ENCODE assay signal across 26 mouse cellular contexts in the genomic region with DNA sequence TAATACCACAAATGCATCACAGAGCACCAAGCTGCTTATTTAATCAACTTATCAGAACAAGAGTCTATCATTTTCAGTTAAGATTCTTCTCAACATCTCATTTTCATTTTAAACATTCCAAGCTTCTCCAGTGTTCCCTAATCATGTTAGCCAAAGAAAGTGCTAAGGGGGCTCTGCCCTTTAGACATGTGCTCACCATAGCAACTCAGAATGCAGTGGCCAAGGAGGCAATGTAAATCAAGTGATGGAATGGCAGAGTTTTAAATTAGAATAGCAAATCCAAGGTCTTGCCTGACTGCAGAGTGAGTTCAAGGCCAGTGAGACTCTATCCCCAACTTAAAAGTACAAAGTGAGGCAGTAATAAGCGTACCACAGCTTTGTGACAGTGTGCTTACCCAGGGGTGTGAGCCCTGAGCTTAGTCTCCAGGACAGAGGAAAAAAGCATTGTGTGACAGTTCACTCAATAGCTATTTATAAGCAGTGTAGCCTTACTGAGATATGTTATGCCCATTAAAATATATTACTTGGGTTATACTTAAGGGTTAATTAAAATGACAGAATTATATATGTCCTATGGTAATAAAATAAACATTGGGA. TPM values are rescaled to one million over a fixed set of nuclear protein-coding genes. Genes with fewer than 3 reads are reported as not detected.
"Had no signal": no experiment of that assay in that cellular context is flagged by ENCODE, and none has a peak within 500 bp of the region (broad histone marks: within the 10 kb centered on the region; RNA-seq: fewer than 3 reads in every experiment).

No protein-coding gene starts in this region.

- H3K36me3 ChIP-seq: heart, embryonic 13.5 days; heart, embryonic 15.5 days; hindbrain, embryonic 13.5 days; hindbrain, embryonic 15.5 days; kidney, embryonic 15.5 days; limb, embryonic 13.5 days; limb, embryonic 15.5 days had no signal

- H3K4me3 ChIP-seq: heart, adult 2 months; heart, embryonic 13.5 days; heart, embryonic 15.5 days; hindbrain, embryonic 13.5 days; hindbrain, embryonic 15.5 days; kidney, embryonic 15.5 days; limb, embryonic 13.5 days; limb, embryonic 15.5 days had no signal

- H3K4me1 ChIP-seq: heart, embryonic 13.5 days; heart, embryonic 15.5 days; hindbrain, embryonic 13.5 days; hindbrain, embryonic 15.5 days; kidney, embryonic 15.5 days; limb, embryonic 13.5 days; limb, embryonic 15.5 days had no signal

- H3K9ac ChIP-seq: heart, embryonic 13.5 days; heart, embryonic 15.5 days; hindbrain, embryonic 13.5 days; hindbrain, embryonic 15.5 days; kidney, embryonic 15.5 days; limb, embryonic 13.5 days; limb, embryonic 15.5 days had no signal

- DNase-seq: gastrocnemius, postnatal 14 days; gastrocnemius, postnatal 36 days; heart, adult 11 months; heart, adult 2 months; heart, postnatal 14 days; heart, postnatal 36 days; kidney, adult 11 months; kidney, adult 2 months; kidney, adult 9 months; kidney, postnatal 14 days; kidney, postnatal 36 days; layer of hippocampus, adult 9-11 months; layer of hippocampus, postnatal 36 days; left cerebral cortex, postnatal 4 days had no signal

- ATAC-seq: hindbrain, postnatal 0 days; intestine, embryonic 16.5 days had no signal

- H3K27me3 ChIP-seq: heart, embryonic 13.5 days; heart, embryonic 15.5 days; hindbrain, embryonic 13.5 days; hindbrain, embryonic 15.5 days; kidney, embryonic 15.5 days; limb, embryonic 13.5 days; limb, embryonic 15.5 days had no signal

- H3K9me3 ChIP-seq: heart, embryonic 15.5 days; hindbrain, embryonic 13.5 days; hindbrain, embryonic 15.5 days; kidney, embryonic 15.5 days; limb, embryonic 13.5 days; limb, embryonic 15.5 days had no signal

- H3K4me2 ChIP-seq: heart, embryonic 11.5 days; heart, embryonic 13.5 days; heart, embryonic 15.5 days; hindbrain, embryonic 13.5 days; hindbrain, embryonic 15.5 days; kidney, embryonic 15.5 days; limb, embryonic 13.5 days; limb, embryonic 15.5 days had no signal

- H3K27ac ChIP-seq: heart, adult 2 months; heart, embryonic 13.5 days; heart, embryonic 15.5 days; hindbrain, embryonic 13.5 days; hindbrain, embryonic 15.5 days; hindbrain, postnatal 0 days; kidney, embryonic 15.5 days; kidney, postnatal 0 days; limb, embryonic 13.5 days; limb, embryonic 15.5 days had no signal

RNA-seq across cellular contexts. Expression of gene Khdrbs2, which starts 27.2 kb away (rescaled TPM):
- polyA plus RNA-seq: gonadal fat pad, adult 2 months; heart, adult 2 months had no signal
